Mouse (Mus musculus) layer of hippocampus, postnatal 10 days (tissue): ENCODE data around the gene Cds1. TPM values are rescaled to one million over a fixed set of nuclear protein-coding genes. Genes with fewer than 3 reads are reported as not detected.
"Not testable (repeated sequence)": the region's sequence is repeated elsewhere in the genome, so short reads cannot be mapped to it uniquely, and the experiment has no call there.

Source experiments
- DNase-seq, 2 experiments: peaks; one replicate each; pipeline ENCODE4 v3.0.0; 2021; ENCODE audit warnings: low spot score in 2 of 2
- total RNA-seq, 2 experiments: library from RNA; stranded (reverse); gene quantifications; 2 replicates each; pipeline ENCODE4 v1.2.3; 2021

Gene Cds1
- total RNA-seq, 2 experiments from 2014 or later, result 63.5 to 70.7 TPM

GRCm38 (mm10) chr5:101826531-101826970 lies 61.6 kb downstream of the Cds1 start:
- DNase-seq, result peak in 1 of 2 experiments; percentile 36

GRCm38 (mm10) chr5:101827477-101827876 lies 62.5 kb downstream of the Cds1 start:
- DNase-seq, result no peak

- DNase-seq, result no peak
Observed at GRCm38 (mm10) chr5:101828932-101829331, 64.0 kb downstream of the Cds1 start.

GRCm38 (mm10) chr5:101830180-101830579 lies 65.2 kb downstream of the Cds1 start:
- no peak for DNase-seq

GRCm38 (mm10) chr5:101832042-101832441 lies 67.1 kb downstream of the Cds1 start:
- DNase-seq, result no peak

- DNase-seq, result no peak
Observed at GRCm38 (mm10) chr5:101832991-101833390, 68.1 kb downstream of the Cds1 start.

GRCm38 (mm10) chr5:101833875-101834274 lies 68.9 kb downstream of the Cds1 start:
- no peak for DNase-seq

- no peak for DNase-seq
Observed at GRCm38 (mm10) chr5:101836221-101836620, 71.3 kb downstream of the Cds1 start.

- not testable (repeated sequence) for DNase-seq
Observed at GRCm38 (mm10) chr5:101837605-101838004, 72.7 kb downstream of the Cds1 start.

GRCm38 (mm10) chr5:101840476-101840875 lies 75.5 kb downstream of the Cds1 start:
- no peak for DNase-seq

GRCm38 (mm10) chr5:101845011-101845410 lies 80.1 kb downstream of the Cds1 start:
- DNase-seq, result no peak

GRCm38 (mm10) chr5:101845930-101846329 lies 81.0 kb downstream of the Cds1 start:
- DNase-seq, result no peak

GRCm38 (mm10) chr5:101847323-101847722 lies 82.4 kb downstream of the Cds1 start:
- DNase-seq, result no peak

- DNase-seq, result no peak
Observed at GRCm38 (mm10) chr5:101847762-101848161, 82.8 kb downstream of the Cds1 start.

- DNase-seq, result no peak
Observed at GRCm38 (mm10) chr5:101851133-101851532, 86.2 kb downstream of the Cds1 start.

GRCm38 (mm10) chr5:101852116-101852680 lies 87.3 kb downstream of the Cds1 start:
- no peak for DNase-seq

GRCm38 (mm10) chr5:101854100-101854499 lies 89.2 kb downstream of the Cds1 start:
- no peak for DNase-seq

- no peak for DNase-seq
Observed at GRCm38 (mm10) chr5:101854667-101855066, 89.7 kb downstream of the Cds1 start.

GRCm38 (mm10) chr5:101855475-101855874 lies 90.5 kb downstream of the Cds1 start:
- DNase-seq, result no peak

GRCm38 (mm10) chr5:101858891-101859436 lies 94.0 kb downstream of the Cds1 start:
- DNase-seq, result no peak

- DNase-seq, result no peak
Observed at GRCm38 (mm10) chr5:101861786-101862571, 97.0 kb downstream of the Cds1 start.

- no peak for DNase-seq
Observed at GRCm38 (mm10) chr5:101862651-101863050, 97.7 kb downstream of the Cds1 start.
